Mouse (Mus musculus) fibroblast of lung, adult 2 months (primary cell): ENCODE measurements around the gene Gm44596.

Source experiments
- DNase-seq: peaks from one replicate; pipeline ENCODE4 v3.0.0-alpha.2; 2011; ENCODE audit warnings: low read depth

Gene Gm44596

DNA sequence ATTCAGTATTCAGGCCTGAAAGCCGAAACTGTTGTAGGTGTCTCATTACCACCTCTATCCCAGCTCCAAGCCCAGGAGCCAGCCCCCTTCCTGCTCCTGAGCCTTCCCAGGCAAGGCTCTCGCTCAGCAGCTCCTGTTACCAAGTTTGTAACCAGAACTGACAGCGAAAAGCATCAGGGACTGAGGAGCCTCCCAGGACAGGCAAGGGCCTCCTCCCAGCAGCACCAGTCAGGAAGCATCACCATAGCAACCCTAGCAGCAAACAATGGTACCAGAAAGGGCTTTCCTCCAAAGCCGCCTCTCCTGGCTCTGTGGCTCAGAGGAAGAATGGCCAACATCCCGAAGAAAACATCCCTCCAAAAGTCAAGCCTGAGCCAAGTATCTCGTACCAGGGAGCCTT lies at the start of gene Gm44596, which contains the start of gene Tex52:
Gene Gm44596 (plus strand): TSS at position 312 of the 400 bp plus-strand sequence.
Gene Tex52 (plus strand): TSS at position 265 of the 400 bp plus-strand sequence.
- DNase-seq: no peak

DNA sequence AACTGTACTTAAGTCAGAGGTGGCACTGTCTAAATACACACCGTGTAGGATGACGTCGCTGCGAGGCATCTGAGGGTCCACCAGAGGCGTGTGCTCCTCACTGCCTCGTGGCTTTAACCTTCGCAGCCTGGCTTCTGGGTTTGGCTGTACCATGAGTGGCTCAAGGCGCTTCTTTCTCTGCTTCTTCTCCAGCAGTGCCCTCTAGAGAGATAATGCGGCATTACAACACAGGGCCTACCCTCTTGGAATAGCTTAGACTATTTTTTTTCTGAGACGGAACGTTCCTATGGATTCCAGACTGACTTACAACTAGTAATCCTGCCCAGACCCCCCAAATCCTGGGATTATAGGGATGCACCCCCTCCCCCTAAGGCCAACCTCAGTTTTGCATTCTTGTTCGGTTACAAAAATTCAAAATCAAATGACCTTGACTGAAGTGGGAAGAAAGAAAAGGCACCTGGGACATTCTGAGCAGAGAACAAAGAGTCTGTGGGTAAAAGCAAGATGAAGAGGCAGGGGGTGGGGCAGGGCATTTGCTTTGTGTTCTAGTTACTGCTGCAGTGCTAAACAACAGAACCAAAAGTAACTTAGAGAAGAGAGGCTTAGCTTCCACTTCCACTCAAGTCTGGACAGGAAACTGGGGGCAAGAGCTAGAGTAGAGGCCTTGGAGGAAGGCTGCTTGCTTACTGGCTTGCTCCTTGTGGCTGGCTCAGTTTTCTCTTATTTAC lies 40.7 kb upstream of the Gm44596 start:
- DNase-seq: peak; percentile 44

GRCm38 (mm10) chr6:128337467-128337866 lies 37.8 kb upstream of the Gm44596 start:
- DNase-seq: no peak

DNA sequence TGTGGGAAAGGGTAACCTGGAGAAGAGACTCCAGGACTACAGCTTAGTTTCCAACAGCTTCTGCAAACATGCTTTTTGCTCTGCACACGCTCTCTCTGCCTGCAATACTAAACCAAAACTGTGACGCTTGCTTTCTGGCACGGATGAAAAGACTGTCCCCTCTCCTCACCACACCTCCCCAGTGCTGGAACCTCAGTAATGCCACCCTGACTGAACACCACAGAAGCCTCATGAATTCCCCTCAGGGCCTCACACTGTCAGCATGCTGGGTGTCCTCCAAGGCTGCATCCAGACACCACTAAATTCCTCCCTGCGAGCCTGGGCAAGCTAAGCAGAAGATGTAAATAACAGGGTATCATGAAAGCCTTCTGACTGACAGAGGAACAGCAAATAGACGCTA lies 36.4 kb upstream of the Gm44596 start:
- no peak for DNase-seq

DNA sequence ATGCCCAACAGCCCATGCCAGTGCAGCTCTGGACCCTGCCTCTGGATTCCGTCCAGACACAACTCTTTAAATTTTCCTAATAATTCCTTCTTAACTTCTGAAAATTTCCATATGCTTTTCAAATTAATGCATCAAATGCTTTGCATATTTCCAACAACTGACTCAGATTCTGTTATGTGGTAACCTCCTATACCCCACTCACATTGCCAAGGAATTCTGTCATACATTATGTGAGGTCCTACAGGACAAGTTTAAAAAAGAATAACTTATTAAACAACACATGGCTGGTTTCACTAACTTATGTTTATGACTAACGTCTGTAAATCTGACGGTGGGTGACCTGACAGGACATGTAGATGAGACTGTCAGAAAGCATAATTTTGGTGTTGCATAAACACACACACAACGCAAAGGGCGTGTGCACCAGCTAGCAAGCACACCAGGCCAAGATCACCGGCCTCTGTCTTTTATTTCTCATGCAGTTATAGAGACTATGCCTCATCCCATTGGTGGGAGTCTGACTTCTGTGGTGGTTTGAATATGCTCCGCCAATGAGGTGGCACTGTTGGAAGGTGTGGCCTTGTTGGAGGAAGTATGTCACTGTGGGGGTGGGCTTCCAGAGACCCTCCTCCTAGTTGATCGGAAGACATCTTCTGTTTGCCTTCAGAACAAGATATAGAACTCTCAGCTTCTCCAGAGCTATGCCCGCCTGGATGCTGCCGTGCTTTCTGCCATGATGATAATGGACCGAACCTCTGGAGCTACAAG lies 33.2 kb upstream of the Gm44596 start:
- DNase-seq: no peak

DNA sequence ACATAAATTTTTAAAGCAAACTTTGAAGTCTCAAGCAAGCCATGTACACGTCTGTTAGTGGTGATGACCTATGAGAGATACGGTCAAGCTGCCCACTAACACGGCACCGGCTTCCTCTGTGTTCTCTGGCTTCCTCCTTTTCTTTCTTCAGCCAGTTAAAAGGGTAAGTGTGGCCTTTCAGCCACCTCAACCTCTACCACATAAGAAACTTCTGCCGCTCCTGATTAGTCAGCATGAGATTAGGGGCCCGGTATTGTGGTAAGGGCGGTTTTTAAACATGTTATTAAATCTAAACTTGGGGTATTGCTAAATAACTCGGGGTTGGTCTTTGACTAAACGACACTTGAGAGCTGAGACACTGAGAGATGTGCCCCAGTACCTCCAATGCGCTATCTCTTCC lies 29.7 kb upstream of the Gm44596 start:
- DNase-seq: no peak

- no peak for DNase-seq
These were observed 28.5 kb upstream of the Gm44596 start for GRCm38 (mm10) chr6:128346782-128347181.

- DNase-seq: no peak
These were observed 25.6 kb upstream of the Gm44596 start for GRCm38 (mm10) chr6:128349711-128350110.

DNA sequence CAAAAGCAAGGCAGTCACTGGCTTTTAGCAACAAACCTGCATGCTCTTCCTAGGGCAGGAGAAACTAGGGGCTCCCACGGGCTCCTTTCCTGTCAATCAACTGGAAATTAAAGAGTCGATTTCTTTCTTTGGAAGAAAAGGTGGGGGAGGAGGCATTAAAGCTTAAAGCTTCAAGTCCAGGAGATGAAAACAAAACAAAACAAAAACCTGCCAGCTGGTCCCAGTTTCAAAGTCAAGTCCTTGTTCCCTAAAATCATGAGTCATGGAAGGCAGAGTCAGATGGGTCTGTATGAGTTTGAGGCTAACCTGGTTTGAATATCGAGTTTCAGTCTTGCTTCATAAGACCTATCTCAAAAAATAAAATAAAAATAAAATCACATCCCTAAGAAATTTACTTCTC lies 21.2 kb upstream of the Gm44596 start:
- DNase-seq: peak; percentile 48

DNA sequence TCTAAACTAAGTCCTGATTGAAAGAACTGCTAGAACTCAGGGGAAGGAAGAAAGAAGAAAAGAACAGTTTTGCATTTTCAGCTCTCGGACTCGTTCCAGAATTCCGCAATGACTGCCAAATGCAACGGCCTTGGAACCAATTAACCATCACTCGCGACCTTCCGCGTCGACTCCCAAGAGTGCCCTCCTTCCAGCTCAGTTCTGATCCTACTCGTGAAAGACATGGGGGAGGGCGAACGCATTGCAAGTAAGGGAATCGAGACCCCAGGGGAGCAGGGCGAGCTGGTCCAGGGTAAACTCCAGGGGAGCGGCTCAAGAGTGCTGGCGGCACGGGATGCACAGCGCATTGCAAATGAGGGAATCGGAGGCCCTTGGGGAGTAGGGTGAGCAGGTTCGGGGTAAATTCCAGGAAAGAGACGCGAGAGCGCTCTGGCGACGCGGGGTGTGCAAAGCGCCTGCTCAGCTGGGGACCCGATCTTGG lies 20.1 kb upstream of the Gm44596 start:
- no peak for DNase-seq

DNA sequence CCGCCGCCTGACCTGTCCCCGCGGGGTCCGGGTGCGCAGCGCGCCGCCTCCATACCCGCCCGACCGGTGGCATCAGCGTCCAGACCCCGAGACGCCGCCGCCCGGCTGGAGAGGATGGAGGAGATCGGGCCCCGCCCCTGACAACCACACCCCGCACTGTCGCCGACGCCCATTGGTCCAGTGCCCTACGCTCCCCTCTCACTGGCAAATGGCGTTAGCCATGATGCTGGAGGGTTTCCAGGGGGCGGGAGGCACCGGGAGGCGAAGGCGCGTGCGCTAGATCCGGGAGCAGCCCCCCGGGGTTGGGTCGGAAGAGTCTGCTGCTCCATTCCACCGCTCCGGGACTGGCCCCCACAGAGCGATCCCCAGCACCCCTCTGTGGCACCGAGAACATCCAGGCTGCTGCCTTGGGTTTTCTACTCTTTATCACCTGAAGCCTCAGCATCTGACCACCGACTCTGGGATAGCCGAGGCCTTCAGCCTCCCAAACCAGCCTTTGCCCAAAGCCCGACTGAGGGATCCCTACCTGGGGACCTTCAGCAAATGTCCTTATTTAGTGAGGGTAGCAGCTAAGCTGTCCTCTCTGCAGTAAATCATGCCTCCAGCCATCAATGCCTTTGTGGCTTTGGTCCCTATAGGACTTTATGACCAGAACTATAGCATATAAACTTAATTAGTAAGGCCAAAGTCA lies 19.4 kb upstream of the Gm44596 start, which contains the start of gene Tulp3:
Gene Tulp3 (minus strand): TSS at position 126 of the 691 bp plus-strand sequence.
- peak; percentile 84 for DNase-seq

DNA sequence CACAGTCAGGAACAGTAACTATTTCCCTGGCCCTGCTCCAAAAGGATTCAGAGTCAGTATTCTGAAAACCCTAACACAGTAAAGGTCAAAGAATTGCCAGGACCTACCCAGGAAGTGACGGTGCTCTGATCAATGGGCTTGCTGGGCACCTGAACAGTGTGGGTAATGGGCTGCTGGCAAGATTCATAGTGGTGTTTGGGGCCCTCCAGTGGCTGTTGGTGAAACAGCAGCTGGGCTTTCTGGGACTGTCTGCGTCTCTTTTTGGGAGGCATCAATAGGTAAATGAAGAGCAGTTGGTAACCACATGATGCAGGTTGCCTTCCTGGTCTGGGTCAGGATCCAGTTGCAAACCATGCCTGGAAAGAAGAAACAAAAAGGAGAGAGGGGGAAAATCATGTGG lies 16.3 kb upstream of the Gm44596 start:
- DNase-seq: no peak

DNA sequence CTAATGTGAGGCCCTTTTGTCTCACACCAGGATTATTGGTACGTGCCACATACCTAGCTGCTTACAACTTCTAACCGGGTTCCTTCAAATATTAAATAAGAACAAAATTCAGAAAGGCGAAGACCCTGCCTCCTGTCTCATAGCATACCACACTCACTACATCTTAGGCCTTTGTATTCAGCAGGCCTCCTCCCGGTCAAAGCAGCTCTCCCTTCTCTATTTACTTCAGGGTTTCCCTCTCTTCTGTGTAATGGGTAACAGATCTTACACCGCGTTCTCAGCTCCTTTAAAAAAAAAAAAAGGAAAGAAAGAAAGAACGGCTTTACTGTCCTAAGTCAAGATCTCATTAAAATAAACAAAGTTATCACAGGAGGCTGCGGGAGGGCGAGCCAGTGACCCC lies 13.4 kb upstream of the Gm44596 start:
- DNase-seq: no peak

- no peak for DNase-seq
These were observed 12.8 kb upstream of the Gm44596 start, which contains the start of the genes Rhno1 and Foxm1 for GRCm38 (mm10) chr6:128362381-128363006. Gene Rhno1 (minus strand): TSS chr6:128362911. Gene Foxm1 (plus strand): TSS chr6:128362967.

DNA sequence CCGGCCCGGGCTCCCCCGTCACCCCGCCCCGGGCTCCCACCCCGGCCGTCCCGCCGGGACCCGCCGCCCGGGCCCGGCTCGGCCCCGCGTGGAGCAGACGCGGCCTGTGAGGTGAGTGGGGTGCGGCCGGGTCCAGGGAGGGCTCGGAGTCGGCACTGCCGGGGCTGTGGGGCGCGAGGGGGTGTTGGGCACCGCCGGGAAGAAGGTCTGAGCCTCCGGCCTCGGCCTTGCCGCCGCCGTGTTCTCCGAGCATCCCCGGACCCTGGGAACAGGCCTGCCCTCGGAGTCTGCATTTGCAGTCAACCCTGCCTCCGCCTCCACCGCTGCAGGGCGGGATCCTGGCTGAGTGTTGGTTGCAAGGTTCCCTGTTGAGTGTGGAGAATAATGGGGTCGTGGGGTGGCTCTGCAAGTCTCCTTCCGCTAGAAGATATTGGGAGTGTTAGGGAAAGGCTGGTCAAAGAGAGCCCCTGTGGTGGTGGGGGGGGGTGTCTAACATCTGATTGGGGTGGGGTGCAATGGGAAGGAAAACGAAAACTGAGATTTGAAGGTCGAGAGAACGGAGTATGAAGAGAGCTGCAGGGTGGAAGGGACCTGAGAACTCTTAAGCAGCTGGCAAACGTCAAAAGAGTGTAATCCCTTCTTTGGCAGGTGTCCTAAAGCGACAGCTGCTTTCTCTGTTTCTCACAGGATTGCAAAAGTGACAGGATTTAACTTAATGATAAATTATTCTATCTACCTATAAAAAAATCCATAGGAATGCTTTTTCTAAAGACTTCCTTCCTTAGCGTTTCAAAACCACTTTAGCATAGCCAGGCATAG lies 12.1 kb upstream of the Gm44596 start:
- DNase-seq: no peak

- DNase-seq: no peak
These were observed 10.6 kb upstream of the Gm44596 start for GRCm38 (mm10) chr6:128364721-128365120.

DNA sequence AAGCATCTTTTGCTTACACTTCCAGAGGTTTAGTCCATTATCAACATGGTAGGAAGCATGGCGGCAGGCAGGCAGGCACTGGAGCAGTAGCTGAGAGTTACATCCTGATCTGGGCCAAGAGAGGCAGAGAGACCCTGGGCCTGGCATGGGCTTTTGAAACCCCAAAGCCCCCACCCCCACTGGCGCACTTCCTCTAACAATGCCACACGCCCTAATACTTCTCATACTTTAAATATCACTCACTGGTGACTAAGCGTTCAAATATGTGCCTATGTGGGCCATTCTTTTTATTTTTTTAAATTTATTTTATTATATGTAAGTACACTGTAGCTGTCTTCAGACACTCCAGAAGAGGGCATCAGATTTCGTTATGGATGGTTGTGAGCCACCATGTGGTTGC lies 8.8 kb upstream of the Gm44596 start:
- DNase-seq: no peak

DNA sequence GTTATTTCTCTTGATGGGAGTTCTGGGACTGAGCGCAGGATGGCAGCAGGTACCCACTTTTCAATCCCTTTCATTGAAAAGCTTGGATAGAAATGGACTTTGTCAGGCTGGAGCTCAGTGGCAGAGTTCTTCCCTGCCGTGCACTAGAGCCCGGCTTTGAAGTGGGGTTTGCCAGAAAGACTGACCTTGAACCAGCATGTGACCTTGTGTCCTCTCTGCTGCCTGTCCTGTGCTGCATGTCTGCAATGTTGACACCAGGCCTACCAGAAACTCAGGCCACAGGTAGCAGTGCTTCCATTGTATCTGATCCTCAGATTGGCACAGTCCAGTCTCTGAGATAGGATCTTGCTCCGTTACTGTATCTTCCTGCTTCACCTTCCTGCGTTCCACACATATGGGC lies 5.3 kb upstream of the Gm44596 start:
- no peak for DNase-seq

DNA sequence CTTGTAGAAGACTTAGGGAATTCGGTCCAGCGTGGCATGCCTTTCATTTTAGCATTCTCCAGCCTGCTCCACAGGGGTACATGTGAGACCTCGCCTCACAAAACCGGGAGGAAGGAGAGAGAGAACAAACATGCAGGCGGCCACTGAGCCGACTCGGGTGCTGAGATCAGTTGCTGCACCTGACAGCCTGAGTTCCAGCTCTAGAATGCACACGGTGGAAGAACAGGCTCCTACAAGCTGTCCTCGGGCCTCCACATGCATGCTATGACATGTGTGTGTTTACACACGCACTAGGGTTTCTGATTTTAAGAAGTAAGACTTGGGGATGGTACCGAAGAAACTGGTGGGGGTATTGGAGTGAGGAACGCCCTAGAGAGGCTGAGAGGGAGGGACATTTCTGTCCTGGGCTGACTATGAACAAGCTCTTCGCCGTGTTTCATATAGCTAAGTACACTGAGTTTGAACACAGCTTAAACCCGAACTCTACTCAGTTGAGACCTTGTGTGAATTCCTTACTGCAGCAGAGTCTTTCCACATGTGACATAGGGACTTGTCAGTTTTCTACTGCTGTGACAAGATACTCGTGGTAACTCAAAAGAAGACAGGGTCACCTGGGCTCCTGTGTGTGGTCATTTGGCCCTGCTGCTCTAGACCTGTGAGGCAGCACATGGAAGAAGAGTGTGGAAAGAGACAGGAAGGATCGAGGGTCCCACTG lies 1.2 kb downstream of the Gm44596 start:
- no peak for DNase-seq

GRCm38 (mm10) chr6:128379636-128380035 lies 4.3 kb downstream of the Gm44596 start:
- DNase-seq: no peak
